Mouse (Mus musculus) R1 (cell line): Measurements from ENCODE around the gene Ube2m.

Source experiments
- DNase-seq: peaks from one replicate; pipeline ENCODE4 v3.0.0-alpha.2; 2018; ENCODE audit warnings: low read depth, low spot score

Gene Ube2m

DNA sequence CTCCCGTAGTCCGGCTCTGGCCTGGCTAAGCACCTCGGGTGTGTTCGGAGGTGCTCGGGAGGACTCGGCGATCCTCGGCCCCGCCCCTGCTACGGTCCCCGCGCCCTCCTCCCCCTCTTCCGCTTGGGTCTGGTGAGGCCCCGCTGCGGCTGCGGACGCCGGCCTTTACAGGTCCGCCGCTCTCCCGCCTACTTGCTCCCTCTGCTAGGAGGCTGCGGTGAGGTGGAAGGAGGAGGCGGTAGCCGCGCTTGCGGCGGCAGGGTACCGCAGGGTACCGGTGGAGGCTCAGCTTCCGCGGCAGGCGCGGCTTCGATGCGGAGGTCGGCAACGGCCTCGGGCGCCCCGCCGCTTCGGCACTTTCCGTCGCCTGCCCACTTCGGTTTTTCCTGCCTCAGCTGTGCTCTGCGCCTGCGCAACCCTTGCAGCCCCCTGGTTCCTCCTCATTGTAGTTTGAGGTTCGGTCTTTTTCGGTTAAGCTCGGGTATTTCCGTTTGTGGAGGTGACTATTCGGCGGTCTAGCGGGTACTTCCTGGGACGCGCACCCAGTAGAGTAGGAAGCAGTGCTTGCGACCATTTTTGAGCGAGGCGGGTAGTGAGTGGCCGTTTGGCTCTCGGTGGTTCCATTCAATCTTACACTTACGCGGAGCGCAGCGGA, at the start of gene Ube2m:
Ube2m (minus strand) TSS at position 375 of the 655 bp plus-strand sequence.
- peak; percentile 94 for DNase-seq

- peak; percentile 35 for DNase-seq
Measured at GRCm38 (mm10) chr7:13072293-13072692, 34.2 kb upstream of the Ube2m start.

DNA sequence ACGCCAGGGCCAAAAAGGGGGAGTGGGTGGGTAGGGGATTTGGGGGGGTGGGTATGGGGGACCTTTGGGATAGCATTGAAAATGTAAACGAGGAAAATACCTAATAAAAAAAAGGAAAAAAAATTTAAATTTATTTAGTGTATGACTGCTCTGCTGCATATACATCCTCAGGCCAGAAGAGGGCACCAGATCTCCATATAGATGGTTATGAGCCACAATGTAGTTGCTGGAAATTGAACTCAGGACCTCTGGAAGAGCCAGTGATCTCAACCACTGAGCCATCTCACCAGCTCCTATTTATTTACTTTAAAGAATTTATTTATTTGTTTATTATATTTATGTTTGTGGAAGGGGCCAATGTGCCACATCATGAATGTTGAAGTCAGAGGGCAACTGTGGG, 25.3 kb upstream of the Ube2m start:
- DNase-seq: peak; percentile 40

DNA sequence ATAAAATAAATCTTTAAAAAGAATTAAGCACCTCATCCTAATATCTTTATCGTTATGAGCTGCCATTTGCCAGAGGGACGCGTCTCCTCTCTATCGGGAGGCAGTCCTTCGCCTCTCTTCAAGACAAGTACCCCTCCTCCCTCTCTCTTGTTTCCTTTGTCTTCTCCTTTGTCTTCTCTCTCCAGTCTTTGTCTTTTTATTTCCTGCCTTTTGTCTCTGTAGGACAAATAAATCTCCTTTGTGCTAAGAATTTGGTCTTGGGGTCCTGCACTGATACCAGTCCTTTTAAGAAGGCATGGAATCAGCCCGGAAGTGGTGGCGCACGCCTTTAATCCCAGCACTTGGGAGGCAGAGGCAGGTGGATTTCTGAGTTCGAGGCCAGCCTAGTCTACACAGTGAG, 21.5 kb upstream of the Ube2m start:
- peak; percentile 98 for DNase-seq

- peak; percentile 74 for DNase-seq
Measured at GRCm38 (mm10) chr7:13056913-13057700, 19.0 kb upstream of the Ube2m start.

GRCm38 (mm10) chr7:13054287-13055010, 16.4 kb upstream of the Ube2m start, which contains the start of gene Mzf1:
Gene Mzf1 (minus strand): TSS chr7:13054764.
- peak; percentile 100 for DNase-seq

DNA sequence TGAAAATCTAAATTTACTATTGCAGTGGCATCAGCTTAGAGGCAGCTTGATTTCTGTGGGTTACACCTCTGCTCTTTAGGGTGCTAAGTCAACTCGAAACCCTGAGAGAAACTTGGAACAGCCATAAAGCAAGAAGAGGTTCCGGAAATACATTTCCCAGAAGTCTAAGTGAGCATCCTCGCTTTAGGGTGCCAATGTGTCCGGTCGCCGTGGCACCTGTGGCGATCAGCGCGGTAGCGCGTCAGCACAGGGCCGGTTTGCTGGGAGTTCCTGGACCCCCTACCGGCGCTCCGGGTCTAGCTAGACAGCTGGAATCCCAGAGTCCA, 15.8 kb upstream of the Ube2m start:
- DNase-seq: no peak

- no peak for DNase-seq
Measured at GRCm38 (mm10) chr7:13053501-13053900, 15.4 kb upstream of the Ube2m start.

GRCm38 (mm10) chr7:13053001-13053400, 14.9 kb upstream of the Ube2m start:
- no peak for DNase-seq

GRCm38 (mm10) chr7:13046084-13046483, 8.0 kb upstream of the Ube2m start:
- peak; percentile 82 for DNase-seq

GRCm38 (mm10) chr7:13044254-13044625, 6.2 kb upstream of the Ube2m start:
- no peak for DNase-seq

GRCm38 (mm10) chr7:13043445-13044253, 5.6 kb upstream of the Ube2m start:
- peak; percentile 76 for DNase-seq

GRCm38 (mm10) chr7:13043120-13043444, 5.0 kb upstream of the Ube2m start:
- DNase-seq: peak; percentile 67

DNA sequence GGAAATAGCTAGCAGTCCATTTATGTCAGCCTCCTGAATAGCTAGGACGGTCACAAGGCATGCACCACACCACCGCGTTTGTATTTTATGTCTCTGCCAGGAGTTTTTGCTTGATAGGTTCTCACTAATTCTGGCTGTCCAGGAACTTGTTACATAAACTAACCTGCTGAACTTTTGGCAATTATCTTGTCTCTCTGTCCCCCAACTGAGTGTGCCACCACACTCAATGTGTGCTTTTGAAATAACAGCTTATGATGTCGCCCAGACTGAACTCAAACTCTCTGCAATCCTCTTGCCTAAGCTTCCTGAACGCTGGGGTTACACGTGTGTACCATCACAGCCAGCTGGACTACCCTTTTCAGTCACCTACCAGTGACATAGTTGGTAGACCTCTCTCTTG, 4.4 kb upstream of the Ube2m start:
- no peak for DNase-seq

GRCm38 (mm10) chr7:13041256-13041655, 3.2 kb upstream of the Ube2m start:
- peak; percentile 88 for DNase-seq

DNA sequence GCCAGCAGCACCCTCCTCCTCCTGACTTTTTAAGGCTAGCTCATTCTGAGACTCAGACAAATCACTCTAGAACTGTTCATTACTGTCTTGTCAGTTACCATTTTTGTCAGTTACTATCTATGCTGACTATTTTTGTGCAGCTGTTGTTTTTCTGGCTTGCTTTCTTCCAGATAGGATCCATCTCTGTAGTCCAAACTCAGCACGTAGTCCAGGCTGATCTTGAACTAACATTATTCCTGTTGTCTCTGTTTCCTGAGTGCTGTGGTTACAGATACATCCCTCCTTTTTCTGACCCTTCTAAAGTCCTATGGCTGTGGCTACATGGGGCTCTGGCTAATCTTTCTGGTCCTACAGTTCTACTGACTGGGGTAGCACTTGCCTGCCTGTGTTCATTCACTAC, 1.1 kb upstream of the Ube2m start:
- DNase-seq: no peak

DNA sequence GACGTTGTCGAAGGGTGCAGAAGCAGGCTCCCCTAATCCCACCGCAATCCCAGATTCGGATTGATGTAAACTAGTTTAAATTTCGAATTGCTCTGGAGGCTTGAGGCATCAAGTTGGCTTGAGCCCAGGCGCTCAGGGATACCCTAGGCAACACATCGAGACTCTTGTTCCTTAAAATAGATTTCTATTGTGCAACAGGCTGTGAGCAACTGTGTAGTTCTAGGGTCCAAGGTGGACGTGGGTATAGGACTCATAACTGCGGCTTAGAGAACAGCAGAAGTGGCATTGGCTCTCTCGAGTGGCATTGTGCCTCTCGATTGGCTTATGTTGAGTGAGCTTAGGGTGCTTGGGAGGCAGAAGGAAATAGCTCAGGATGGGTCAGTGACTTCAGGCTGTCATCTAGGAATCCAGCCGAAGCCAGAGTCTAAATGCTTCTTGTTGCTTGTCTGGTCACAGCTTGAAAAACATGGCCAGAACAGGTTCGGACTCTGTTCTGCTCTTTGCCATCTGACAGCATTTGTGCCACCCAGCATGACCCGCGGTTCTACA, 620 bp upstream of the Ube2m start:
- peak; percentile 42 for DNase-seq

DNA sequence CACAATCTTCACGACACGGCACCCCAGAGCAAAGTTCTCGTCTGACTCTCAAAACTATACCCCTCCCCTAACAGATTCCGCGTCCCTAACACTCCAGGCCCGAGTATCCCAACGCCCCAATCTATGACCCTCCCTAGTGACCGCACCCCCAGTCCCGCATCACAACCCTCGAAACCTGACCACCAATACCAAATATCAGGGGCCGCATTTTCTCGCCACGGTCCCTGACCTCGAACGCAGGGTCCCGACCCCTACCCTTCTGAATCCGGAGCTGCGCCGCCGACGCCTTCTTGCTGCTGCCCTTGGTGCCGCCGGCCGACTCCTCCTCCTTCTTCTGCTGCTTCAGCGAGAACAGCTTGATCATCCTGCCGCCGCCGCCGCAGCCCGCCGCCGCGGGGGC, 709 bp downstream of the Ube2m start:
- peak; percentile 74 for DNase-seq

DNA sequence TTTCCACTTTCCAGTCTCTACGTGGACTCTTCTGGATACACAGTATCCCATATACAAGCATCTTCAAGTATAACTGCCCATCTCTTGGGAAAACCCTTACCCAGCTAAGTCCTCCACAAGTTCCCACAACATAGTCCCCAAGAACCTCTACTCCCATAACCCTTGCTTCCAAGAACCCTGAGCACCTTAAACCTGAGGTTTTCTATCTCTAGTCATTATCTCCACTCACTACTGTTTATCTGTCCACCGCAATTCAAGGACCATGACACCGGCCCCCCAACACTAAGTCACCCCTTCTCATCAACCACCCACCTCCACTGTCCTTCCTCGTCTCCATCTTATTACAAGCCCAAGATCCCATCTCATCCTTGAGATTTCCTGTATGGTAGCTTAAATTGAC, 1.3 kb downstream of the Ube2m start:
- peak; percentile 16 for DNase-seq

GRCm38 (mm10) chr7:13035211-13035855, 2.7 kb downstream of the Ube2m start:
- peak; percentile 25 for DNase-seq
